Mouse (Mus musculus) Patski (cell line): ENCODE results near the gene Cttnbp2nl. TPM values are rescaled to one million over a fixed set of nuclear protein-coding genes. Genes with fewer than 3 reads are reported as not detected.

Experiments used
- ATAC-seq: fragments of 100-300 bp; one replicate; pipeline ENCODE4 v1.8.0; 2021
- CTCF ChIA-PET: fragments of 350-600 bp; sonication (Branson Sonifier 250); formaldehyde crosslinking; loops from one replicate; lab custom pipeline; 2022; ENCODE audit warnings: inconsistent platforms; lab: Charles Lee
- POLR2A ChIA-PET: fragments of 350-600 bp; sonication (Branson Sonifier 250); formaldehyde crosslinking; loops from one replicate; lab custom pipeline; 2022; ENCODE audit warnings: antibody characterized with exemption, inconsistent platforms; lab: Charles Lee
- DNase-seq: peaks from one replicate; pipeline ENCODE4 v3.0.0-alpha.2; 2011; ENCODE audit warnings: low read depth, low spot score
- H3K27me3 ChIP-seq: fragments of 371-371 bp; one replicate; pipeline ENCODE4 v1.5.1; 2021
- CTCF ChIP-seq: fragments of 100-300 bp; IDR thresholded peaks from one replicate; pipeline ENCODE4 v1.5.1; 2021
- in situ Hi-C: fragments of 300-500 bp; cut with MboI; formaldehyde crosslinking; loops from 3 replicates; pipeline ENCODE4 v1.11.1; 2018; ENCODE audit warnings: low pct_unique_long_range_greater_than_20kb, mixed read lengths
- polyA plus RNA-seq: library from polyadenylated mRNA; unstranded; gene quantifications from one replicate; pipeline ENCODE4 v1.2.3, GENCODE M21; 2021

Gene Cttnbp2nl
- polyA plus RNA-seq, 1 experiment from 2014 or later = 46.4 TPM

- CTCF ChIA-PET = interaction anchor here (1.3 kb wide), 1 partner anchor 10 kb away, joined by 4 read pairs; no protein-coding TSS in a partner anchor
- H3K27me3 ChIP-seq = no peaks in the 10 kb centered on the region
- in situ Hi-C loops = loop anchor here (5.0 to 10.0 kb wide), 4 partner anchors 43 to 525 kb away; partner anchors contain the start of gene Rhoc
- POLR2A ChIA-PET = no interaction called here
- ATAC-seq (no peak), DNase-seq (no peak)
- TF ChIP-seq CTCF = no peak
Measured at GRCm38 (mm10) chr3:105049848-105050247, 3.1 kb downstream of the Cttnbp2nl start.

GRCm38 (mm10) chr3:105047616-105048015 is 5.3 kb downstream of the Cttnbp2nl start:
- in situ Hi-C loops = no loop called here
- no peaks in the 10 kb centered on the region for H3K27me3 ChIP-seq
- DNase-seq = no peak
- no peak for ATAC-seq
- ChIA-PET CTCF (interaction anchor here (1.0 to 1.3 kb wide), 2 partner anchors 13 to 36 kb away, joined by 3 to 4 read pairs; no protein-coding TSS in a partner anchor), POLR2A (interaction anchor here (1.2 kb wide), 1 partner anchor 40 kb away, joined by 5 read pairs; no protein-coding TSS in a partner anchor)
- TF ChIP-seq CTCF = no peak

GRCm38 (mm10) chr3:105046870-105047269 is 6.1 kb downstream of the Cttnbp2nl start:
- in situ Hi-C loops = no loop called here
- POLR2A ChIA-PET = no interaction called here
- CTCF ChIA-PET = no interaction called here
- DNase-seq (no peak), ATAC-seq (no peak)
- no peaks in the 10 kb centered on the region for H3K27me3 ChIP-seq
- TF ChIP-seq CTCF = no peak

- in situ Hi-C loops = no loop called here
- ATAC-seq (no peak), DNase-seq (no peak)
- H3K27me3 ChIP-seq = no peaks in the 10 kb centered on the region
- ChIA-PET POLR2A (no interaction called here), CTCF (interaction anchor here (1.0 to 2.6 kb wide), 9 partner anchors 9 to 50 kb away, joined by 3 to 8 read pairs (median 5); no protein-coding TSS in a partner anchor)
- no peak for TF ChIP-seq CTCF
Measured at GRCm38 (mm10) chr3:105043746-105044145, 9.2 kb downstream of the Cttnbp2nl start.

- POLR2A ChIA-PET = interaction anchor here (0.6 kb wide), 1 partner anchor 32 kb away, joined by 3 read pairs; no protein-coding TSS in a partner anchor
- ATAC-seq = no peak
Measured at GRCm38 (mm10) chr3:105040983-105041625, 11.8 kb downstream of the Cttnbp2nl start.

GRCm38 (mm10) chr3:105040002-105040401 is 12.9 kb downstream of the Cttnbp2nl start:
- ChIA-PET POLR2A (no interaction called here), CTCF (interaction anchor here (0.8 to 1.4 kb wide), 2 partner anchors 9 to 10 kb away, joined by 3 to 4 read pairs; no protein-coding TSS in a partner anchor)
- in situ Hi-C loops = no loop called here
- H3K27me3 ChIP-seq = no peaks in the 10 kb centered on the region
- no peak for TF ChIP-seq CTCF
- DNase-seq = no peak
- no peak for ATAC-seq

More at GRCm38 (mm10) chr3:105040983-105041625, 11.8 kb downstream of the Cttnbp2nl start:
- in situ Hi-C loops = no loop called here
- TF ChIP-seq CTCF = no peak
- CTCF ChIA-PET = interaction anchor here (2.0 kb wide), 1 partner anchor 19 kb away, joined by 4 read pairs; no protein-coding TSS in a partner anchor
- no peaks in the 10 kb centered on the region for H3K27me3 ChIP-seq
- no peak for DNase-seq

GRCm38 (mm10) chr3:105037240-105037770 is 15.6 kb downstream of the Cttnbp2nl start:
- H3K27me3 ChIP-seq = no peaks in the 10 kb centered on the region
- DNase-seq (no peak), ATAC-seq (no peak)
- TF ChIP-seq CTCF = no peak
- in situ Hi-C loops = no loop called here
- POLR2A ChIA-PET = no interaction called here
- CTCF ChIA-PET = interaction anchor here (0.8 to 1.3 kb wide), 2 partner anchors 11 to 21 kb away, joined by 3 read pairs; no protein-coding TSS in a partner anchor

GRCm38 (mm10) chr3:105036281-105036847 is 16.6 kb downstream of the Cttnbp2nl start:
- in situ Hi-C loops = no loop called here
- no peaks in the 10 kb centered on the region for H3K27me3 ChIP-seq
- ATAC-seq (no peak), DNase-seq (no peak)
- CTCF ChIA-PET = interaction anchor here (0.8 to 2.8 kb wide), 5 partner anchors 12 to 23 kb away, joined by 3 to 9 read pairs (median 3); no protein-coding TSS in a partner anchor
- no peak for TF ChIP-seq CTCF
- POLR2A ChIA-PET = no interaction called here

- POLR2A ChIA-PET = no interaction called here
- in situ Hi-C loops = no loop called here
- TF ChIP-seq CTCF = no peak
- no peak for ATAC-seq
- no peak for DNase-seq
- CTCF ChIA-PET = interaction anchor here (0.8 to 1.9 kb wide), 7 partner anchors 11 to 30 kb away, joined by 3 to 5 read pairs (median 3); no protein-coding TSS in a partner anchor
- no peaks in the 10 kb centered on the region for H3K27me3 ChIP-seq
Measured at GRCm38 (mm10) chr3:105023371-105024005, 29.5 kb downstream of the Cttnbp2nl start.
